Mouse (Mus musculus): Measurements from ENCODE around the gene Il20rb. TPM values are rescaled to one million over a fixed set of nuclear protein-coding genes. Genes with fewer than 3 reads are reported as not detected.

Il20rb gene
- polyA plus RNA-seq, 1 experiment from 2014 or later = 0.32 TPM

DNA sequence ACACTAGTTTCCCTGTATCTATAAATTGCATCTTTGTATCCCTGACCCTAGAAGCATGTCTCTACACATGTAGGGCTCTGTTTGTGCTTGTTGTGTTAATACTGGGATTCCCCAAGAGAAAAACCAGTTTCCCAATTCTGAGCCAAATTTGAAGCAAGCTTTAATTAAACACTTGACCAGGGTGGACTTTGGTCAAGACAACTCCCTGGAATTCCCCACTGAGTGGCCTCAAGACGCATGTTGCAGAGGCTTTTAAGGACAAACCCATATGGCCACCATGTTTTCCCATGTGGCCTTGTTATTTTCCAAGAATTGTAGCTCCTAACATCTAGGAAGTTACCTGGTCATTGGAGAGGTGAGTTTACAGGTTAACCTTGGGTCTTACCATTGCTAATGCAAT lies 12.5 kb downstream of the Il20rb start:
- 95% methylated on average over 1 of the region's 1 CpGs for WGBS
- no peaks in the 10 kb centered on the region for H3K27me3 ChIP-seq (ENCODE audit: control insufficient read depth, insufficient read depth, low read length)
- no peak overlapping the region for H3K27ac ChIP-seq (ENCODE audit: low read depth, low read length)

DNA sequence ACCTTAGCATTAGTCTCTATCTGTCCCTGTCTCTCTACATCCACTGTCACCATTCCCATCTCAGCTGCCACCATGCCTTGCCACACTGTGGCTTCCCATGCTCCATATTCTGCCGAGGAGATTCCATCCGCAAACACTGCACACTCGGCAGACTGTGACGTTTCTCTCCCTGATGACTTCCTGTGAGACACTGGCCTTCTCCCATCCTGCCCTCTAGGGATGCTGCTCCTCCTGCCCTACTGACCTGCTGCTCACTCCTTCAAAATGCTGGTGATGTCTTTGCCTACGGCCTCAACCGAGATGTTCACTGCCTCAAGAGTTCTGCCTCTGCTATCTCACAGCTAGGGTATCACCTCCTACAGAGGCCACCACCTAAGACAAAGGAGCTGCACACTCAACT lies 13.2 kb downstream of the Il20rb start:
- no peak overlapping the region for H3K4me3 ChIP-seq (ENCODE audit: low read depth, low read length)
- H3K9me3 ChIP-seq (ENCODE audit: control insufficient read depth, low read length) = no peaks in the 10 kb centered on the region
- 93% methylated on average over 6 of the region's 6 CpGs for WGBS
- H3K27me3 ChIP-seq (ENCODE audit: control insufficient read depth, insufficient read depth, low read length) = no peaks in the 10 kb centered on the region
- no peak for ATAC-seq (ENCODE audit: low read depth)
- H3K4me2 ChIP-seq (ENCODE audit: low read depth, low read length) = no peak overlapping the region
- no peaks in the 10 kb centered on the region for H3K36me3 ChIP-seq (ENCODE audit: control insufficient read depth, insufficient read depth, low read length)
- no peak overlapping the region for H3K9ac ChIP-seq (replicated peaks; ENCODE audit: low read depth, low read length)
- no peaks in the 10 kb centered on the region for H3K4me1 ChIP-seq (ENCODE audit: control insufficient read depth, insufficient read depth, low read length)
- no peak overlapping the region for H3K27ac ChIP-seq (ENCODE audit: low read depth, low read length)

More for the DNA sequence above, 12.5 kb downstream of the Il20rb start:
- no peak for ATAC-seq (ENCODE audit: low read depth)
- Histone ChIP-seq H3K9me3 (ENCODE audit: control insufficient read depth, low read length) (no peaks in the 10 kb centered on the region), H3K9ac (replicated peaks; ENCODE audit: low read depth, low read length) (no peak overlapping the region), H3K4me2 (ENCODE audit: low read depth, low read length) (no peak overlapping the region), H3K36me3 (ENCODE audit: control insufficient read depth, insufficient read depth, low read length) (no peaks in the 10 kb centered on the region), H3K4me3 (ENCODE audit: low read depth, low read length) (no peak overlapping the region), H3K4me1 (ENCODE audit: control insufficient read depth, insufficient read depth, low read length) (no peaks in the 10 kb centered on the region)

DNA sequence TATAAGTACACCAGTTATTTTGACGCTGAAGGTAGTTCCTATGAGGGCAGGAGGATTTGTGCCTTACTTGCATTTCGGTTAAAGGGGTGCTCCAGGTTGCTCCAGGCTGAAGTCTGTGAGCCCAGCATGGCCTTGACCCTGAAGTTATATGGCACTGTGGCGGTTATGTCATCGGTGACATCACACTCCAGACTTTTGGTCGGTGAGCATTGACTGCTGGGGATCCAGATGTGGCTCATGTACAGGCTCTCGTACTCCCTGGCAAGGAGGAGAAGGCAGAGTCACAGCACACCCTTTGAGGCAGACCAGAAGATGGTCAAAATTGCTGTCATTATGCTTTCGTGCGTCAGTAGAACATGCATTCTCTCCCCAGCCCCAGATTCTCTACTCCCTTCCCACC lies 13.7 kb downstream of the Il20rb start:
- no peak overlapping the region for H3K27ac ChIP-seq (ENCODE audit: low read depth, low read length)
- WGBS = 93% methylated on average over 8 of the region's 8 CpGs
- no peaks in the 10 kb centered on the region for H3K4me1 ChIP-seq (ENCODE audit: control insufficient read depth, insufficient read depth, low read length)
- H3K9ac ChIP-seq (replicated peaks; ENCODE audit: low read depth, low read length) = no peak overlapping the region
- no peak overlapping the region for H3K4me2 ChIP-seq (ENCODE audit: low read depth, low read length)
- H3K9me3 ChIP-seq (ENCODE audit: control insufficient read depth, low read length) = no peaks in the 10 kb centered on the region
- H3K4me3 ChIP-seq (ENCODE audit: low read depth, low read length) = no peak overlapping the region
- ATAC-seq (ENCODE audit: low read depth) = no peak
- H3K27me3 ChIP-seq (ENCODE audit: control insufficient read depth, insufficient read depth, low read length) = no peaks in the 10 kb centered on the region
- no peaks in the 10 kb centered on the region for H3K36me3 ChIP-seq (ENCODE audit: control insufficient read depth, insufficient read depth, low read length)

DNA sequence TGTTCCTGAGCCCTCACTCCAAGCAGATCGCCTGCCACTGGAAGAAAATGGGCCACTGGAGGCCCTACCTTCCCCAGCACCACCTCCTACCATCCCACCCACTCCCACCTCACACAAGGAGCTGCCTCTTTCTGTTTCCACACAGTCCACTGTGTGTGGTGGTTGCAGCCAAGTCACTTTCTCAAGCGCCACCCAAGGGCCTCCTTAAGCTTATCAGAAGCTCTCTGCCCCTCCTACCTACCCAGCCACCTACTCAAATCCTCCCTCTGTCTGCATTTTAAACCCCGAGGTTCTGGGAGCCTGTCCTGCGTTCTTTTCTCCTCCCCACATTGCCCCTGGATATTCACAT lies 15.0 kb downstream of the Il20rb start:
- no peaks in the 10 kb centered on the region for H3K9me3 ChIP-seq (ENCODE audit: control insufficient read depth, low read length)
- H3K27me3 ChIP-seq (ENCODE audit: control insufficient read depth, insufficient read depth, low read length) = no peaks in the 10 kb centered on the region
- H3K9ac ChIP-seq (replicated peaks; ENCODE audit: low read depth, low read length) = no peak overlapping the region
- H3K4me1 ChIP-seq (ENCODE audit: control insufficient read depth, insufficient read depth, low read length) = no peaks in the 10 kb centered on the region
- ATAC-seq (ENCODE audit: low read depth) = no peak
- no peak overlapping the region for H3K4me3 ChIP-seq (ENCODE audit: low read depth, low read length)
- no peak overlapping the region for H3K27ac ChIP-seq (ENCODE audit: low read depth, low read length)
- no peak overlapping the region for H3K4me2 ChIP-seq (ENCODE audit: low read depth, low read length)
- WGBS = 78% methylated on average over 4 of the region's 4 CpGs
- no peaks in the 10 kb centered on the region for H3K36me3 ChIP-seq (ENCODE audit: control insufficient read depth, insufficient read depth, low read length)

DNA sequence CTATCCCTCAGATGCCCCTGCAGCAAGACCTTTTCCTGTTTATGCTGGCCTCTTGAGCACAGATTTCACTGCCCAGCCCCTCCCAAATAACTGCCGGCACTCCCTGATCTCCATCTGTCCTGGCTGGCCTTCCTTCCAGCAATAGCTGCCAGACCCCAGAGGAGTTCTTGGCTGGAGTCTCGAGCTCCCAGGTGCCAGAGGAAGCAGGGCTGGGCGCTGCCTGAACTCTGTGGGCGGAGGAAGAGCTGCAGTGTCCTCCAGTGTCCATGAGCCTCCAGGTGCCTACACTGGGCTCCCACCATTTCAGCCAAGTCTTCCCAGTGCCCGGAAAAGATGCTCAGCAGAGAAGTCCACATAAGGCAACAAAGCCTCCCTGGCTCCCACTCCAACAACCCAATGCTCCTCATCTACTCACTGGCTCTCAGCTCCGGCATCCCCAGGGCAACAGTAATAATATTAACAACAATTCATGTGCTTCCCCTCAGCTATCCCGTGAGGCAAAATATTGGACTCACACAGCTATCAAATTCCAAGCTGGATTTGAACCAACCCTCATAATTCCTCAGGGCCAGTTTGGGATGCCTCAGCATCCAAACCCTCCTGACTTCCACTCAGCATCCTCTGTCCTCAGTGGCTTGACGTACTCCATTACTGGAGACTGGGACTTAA lies 15.5 kb downstream of the Il20rb start:
- ATAC-seq (ENCODE audit: low read depth) = no peak
- Histone ChIP-seq H3K9me3 (ENCODE audit: control insufficient read depth, low read length) (no peaks in the 10 kb centered on the region), H3K27me3 (ENCODE audit: control insufficient read depth, insufficient read depth, low read length) (no peaks in the 10 kb centered on the region), H3K4me3 (ENCODE audit: low read depth, low read length) (no peak overlapping the region), H3K4me1 (ENCODE audit: control insufficient read depth, insufficient read depth, low read length) (no peaks in the 10 kb centered on the region), H3K4me2 (ENCODE audit: low read depth, low read length) (no peak overlapping the region), H3K27ac (ENCODE audit: low read depth, low read length) (no peak overlapping the region), H3K9ac (replicated peaks; ENCODE audit: low read depth, low read length) (no peak overlapping the region), H3K36me3 (ENCODE audit: control insufficient read depth, insufficient read depth, low read length) (no peaks in the 10 kb centered on the region)
- WGBS = 73% methylated on average over 8 of the region's 8 CpGs

DNA sequence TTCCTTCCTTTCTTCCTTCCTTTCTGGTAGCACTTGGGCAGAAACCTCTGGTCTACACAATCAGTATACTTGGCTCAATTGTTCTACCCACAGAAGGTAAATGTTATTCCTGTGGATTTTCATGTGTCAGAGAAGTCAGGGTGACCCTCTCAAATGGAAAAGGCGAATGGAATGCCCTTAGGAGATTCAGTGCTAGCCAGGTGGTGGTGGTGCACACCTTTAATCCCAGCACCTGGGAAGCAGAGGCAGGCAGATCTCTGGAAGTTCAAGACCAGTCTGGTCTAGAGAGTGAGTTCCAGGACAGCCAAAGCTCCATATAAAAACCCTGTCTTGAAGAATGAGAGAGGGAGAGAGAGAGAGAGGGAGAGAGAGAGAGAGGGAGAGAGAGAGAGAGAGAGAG lies 16.4 kb downstream of the Il20rb start:
- H3K4me2 ChIP-seq (ENCODE audit: low read depth, low read length) = no peak overlapping the region
- WGBS = 68% methylated on average over 1 of the region's 1 CpGs
- no peak for ATAC-seq (ENCODE audit: low read depth)
- no peak overlapping the region for H3K4me3 ChIP-seq (ENCODE audit: low read depth, low read length)
- H3K4me1 ChIP-seq (ENCODE audit: control insufficient read depth, insufficient read depth, low read length) = no peaks in the 10 kb centered on the region
- H3K27me3 ChIP-seq (ENCODE audit: control insufficient read depth, insufficient read depth, low read length) = no peaks in the 10 kb centered on the region
- H3K36me3 ChIP-seq (ENCODE audit: control insufficient read depth, insufficient read depth, low read length) = no peaks in the 10 kb centered on the region
- H3K9me3 ChIP-seq (ENCODE audit: control insufficient read depth, low read length) = no peaks in the 10 kb centered on the region
- H3K27ac ChIP-seq (ENCODE audit: low read depth, low read length) = no peak overlapping the region
- no peak overlapping the region for H3K9ac ChIP-seq (replicated peaks; ENCODE audit: low read depth, low read length)

DNA sequence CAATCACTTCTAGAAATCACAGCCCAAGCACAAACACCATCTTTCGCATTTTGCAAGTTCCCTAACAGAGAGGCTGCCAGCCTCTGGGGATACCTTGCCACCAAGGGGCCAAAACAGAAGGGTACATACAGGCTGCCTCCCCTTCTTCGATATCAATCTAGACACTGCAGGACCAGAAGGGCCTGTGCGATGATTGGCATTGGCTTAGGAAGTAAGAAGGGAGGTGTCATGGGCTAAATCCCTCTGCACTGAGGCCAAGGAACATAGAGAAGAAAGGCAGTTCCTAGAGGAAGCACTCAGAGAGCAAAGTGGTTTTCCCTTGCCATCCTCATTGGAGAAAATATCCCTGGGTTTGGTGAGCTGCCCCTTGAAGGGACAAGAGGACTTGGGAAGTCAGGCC lies 16.9 kb downstream of the Il20rb start:
- Histone ChIP-seq H3K9me3 (ENCODE audit: control insufficient read depth, low read length) (no peaks in the 10 kb centered on the region), H3K4me1 (ENCODE audit: control insufficient read depth, insufficient read depth, low read length) (no peaks in the 10 kb centered on the region), H3K4me2 (ENCODE audit: low read depth, low read length) (no peak overlapping the region), H3K36me3 (ENCODE audit: control insufficient read depth, insufficient read depth, low read length) (no peaks in the 10 kb centered on the region), H3K27me3 (ENCODE audit: control insufficient read depth, insufficient read depth, low read length) (no peaks in the 10 kb centered on the region), H3K4me3 (ENCODE audit: low read depth, low read length) (no peak overlapping the region), H3K9ac (replicated peaks; ENCODE audit: low read depth, low read length) (no peak overlapping the region), H3K27ac (ENCODE audit: low read depth, low read length) (no peak overlapping the region)
- no peak for ATAC-seq (ENCODE audit: low read depth)
- WGBS = 96% methylated on average over 3 of the region's 3 CpGs

DNA sequence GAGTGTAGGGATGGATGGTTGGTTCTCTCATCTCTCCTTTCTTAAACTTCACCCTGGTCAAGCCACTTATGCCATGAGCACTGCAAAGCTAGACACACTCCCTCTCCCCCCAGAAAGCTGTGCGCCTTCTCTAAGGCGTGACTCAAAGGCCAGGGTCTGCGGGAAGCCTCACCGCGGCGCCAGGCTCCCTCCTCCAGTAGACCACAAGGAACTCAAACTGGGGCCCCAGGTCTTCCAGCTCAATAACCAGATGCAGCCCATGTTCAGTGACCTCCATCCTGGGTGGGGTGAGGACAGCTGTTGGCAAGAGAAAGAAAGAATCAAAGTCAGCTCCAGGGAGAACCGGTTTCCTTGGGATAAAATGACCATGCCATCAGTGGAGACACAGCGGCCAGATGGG lies 18.4 kb downstream of the Il20rb start:
- no peaks in the 10 kb centered on the region for H3K36me3 ChIP-seq (ENCODE audit: control insufficient read depth, insufficient read depth, low read length)
- H3K9me3 ChIP-seq (ENCODE audit: control insufficient read depth, low read length) = no peaks in the 10 kb centered on the region
- H3K4me1 ChIP-seq (ENCODE audit: control insufficient read depth, insufficient read depth, low read length) = no peaks in the 10 kb centered on the region
- H3K27ac ChIP-seq (ENCODE audit: low read depth, low read length) = no peak overlapping the region
- H3K9ac ChIP-seq (replicated peaks; ENCODE audit: low read depth, low read length) = no peak overlapping the region
- H3K4me3 ChIP-seq (ENCODE audit: low read depth, low read length) = no peak overlapping the region
- no peak overlapping the region for H3K4me2 ChIP-seq (ENCODE audit: low read depth, low read length)
- ATAC-seq (ENCODE audit: low read depth) = no peak
- 97% methylated on average over 8 of the region's 8 CpGs for WGBS
- H3K27me3 ChIP-seq (ENCODE audit: control insufficient read depth, insufficient read depth, low read length) = no peaks in the 10 kb centered on the region

DNA sequence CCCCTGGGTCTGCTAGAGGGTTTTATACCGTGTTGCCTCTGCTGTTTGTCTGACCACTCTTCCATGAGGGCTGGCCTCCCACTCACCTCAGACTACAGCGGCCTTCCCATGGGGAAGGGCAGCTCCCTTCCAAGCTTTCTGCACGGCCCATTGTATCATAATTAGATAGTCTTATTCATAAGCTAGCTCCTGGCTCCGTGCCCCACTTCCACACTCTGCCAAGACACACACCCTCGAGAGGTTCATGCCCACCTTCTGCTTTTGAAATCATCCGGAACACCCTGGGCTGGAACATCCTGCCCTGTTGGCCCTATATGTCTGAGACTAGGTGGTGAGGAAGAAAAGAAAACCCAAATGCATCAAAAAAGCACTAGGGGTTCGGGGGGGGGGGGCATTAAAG lies 18.9 kb downstream of the Il20rb start:
- Histone ChIP-seq H3K4me2 (ENCODE audit: low read depth, low read length) (no peak overlapping the region), H3K4me1 (ENCODE audit: control insufficient read depth, insufficient read depth, low read length) (no peaks in the 10 kb centered on the region), H3K27me3 (ENCODE audit: control insufficient read depth, insufficient read depth, low read length) (no peaks in the 10 kb centered on the region), H3K9me3 (ENCODE audit: control insufficient read depth, low read length) (no peaks in the 10 kb centered on the region), H3K36me3 (ENCODE audit: control insufficient read depth, insufficient read depth, low read length) (no peaks in the 10 kb centered on the region), H3K4me3 (ENCODE audit: low read depth, low read length) (no peak overlapping the region), H3K9ac (replicated peaks; ENCODE audit: low read depth, low read length) (no peak overlapping the region), H3K27ac (ENCODE audit: low read depth, low read length) (no peak overlapping the region)
- ATAC-seq (ENCODE audit: low read depth) = no peak
- WGBS = 59% methylated on average over 7 of the region's 7 CpGs
